Mouse (Mus musculus): Measurements from ENCODE around the gene Zc3h18.

The Zc3h18 gene

DNA sequence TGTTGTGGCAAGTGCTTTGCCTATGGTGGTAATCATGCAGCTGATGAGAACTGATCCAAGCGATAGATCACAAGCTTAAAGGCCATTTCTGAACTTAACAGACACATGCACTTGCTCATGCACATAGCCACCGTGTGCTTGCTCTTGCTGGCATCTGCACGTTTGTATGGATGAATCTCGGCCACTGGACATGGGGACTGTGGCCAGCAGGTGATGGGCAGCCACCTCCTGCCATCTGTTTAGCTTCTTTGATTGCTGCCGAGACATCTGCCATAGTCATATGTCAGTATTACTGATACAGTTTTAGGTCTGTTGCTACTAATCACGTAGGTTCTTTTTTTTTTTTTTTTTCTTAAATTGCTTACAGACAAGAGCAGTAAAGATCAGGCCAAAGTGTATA, 18.9 kb downstream of the Zc3h18 start:
- DNase-seq = peak; percentile 45 to 54

DNA sequence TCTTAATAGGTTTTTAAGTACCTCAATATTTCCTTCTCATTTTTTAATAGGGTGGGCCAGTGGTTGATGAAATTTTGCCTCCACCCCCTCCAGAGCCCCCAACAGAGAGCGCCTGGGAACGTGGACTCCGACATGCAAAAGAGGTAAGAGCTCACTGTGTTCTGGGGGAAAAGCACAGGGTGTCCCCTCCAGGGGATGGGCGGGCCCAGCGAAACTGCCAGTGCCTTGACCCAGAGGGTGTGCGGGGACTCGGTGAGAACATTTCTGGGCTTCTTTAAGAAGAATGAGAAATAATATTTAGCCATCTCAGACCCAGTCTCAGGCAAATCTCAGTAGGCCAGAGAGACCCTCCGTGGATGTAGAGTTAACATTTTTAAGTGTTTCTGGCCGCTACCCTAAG, 21.8 kb downstream of the Zc3h18 start:
- DNase-seq = no peak

DNA sequence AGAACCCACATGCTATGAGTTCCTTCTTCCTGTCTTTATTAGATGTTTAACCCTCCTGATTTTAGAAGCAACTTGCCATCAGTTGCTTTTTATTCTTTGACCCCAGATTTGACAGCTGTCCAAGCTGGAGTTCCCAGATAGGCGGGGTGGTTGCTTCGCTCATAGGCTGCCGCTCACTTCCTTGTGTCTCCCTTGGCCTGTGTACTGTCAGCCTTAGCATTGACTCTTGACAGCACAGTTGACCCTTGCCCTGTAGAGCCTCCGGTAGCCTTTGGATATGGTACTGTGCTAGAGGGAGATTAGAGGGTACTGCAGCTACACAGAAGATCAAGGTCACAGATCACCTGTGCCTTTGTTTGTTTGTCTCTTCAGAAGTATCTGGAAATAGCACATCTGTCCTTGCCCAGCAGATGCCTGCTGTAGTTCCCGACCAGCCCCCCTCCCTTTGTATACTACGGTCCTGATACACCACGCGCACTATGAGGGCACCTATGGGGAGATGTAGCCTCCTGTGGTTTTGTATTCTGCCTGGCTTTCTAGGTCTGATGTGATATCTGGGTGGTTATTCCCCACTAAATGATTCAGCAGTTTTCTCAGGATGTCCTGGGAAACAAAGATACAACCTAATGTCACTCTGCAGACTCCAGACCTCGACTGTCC, 28.9 kb downstream of the Zc3h18 start:
- no peak for DNase-seq

GRCm38 (mm10) chr8:122407678-122408077, 31.3 kb downstream of the Zc3h18 start:
- DNase-seq = no peak

GRCm38 (mm10) chr8:122414311-122414710, 37.9 kb downstream of the Zc3h18 start:
- no peak for DNase-seq

DNA sequence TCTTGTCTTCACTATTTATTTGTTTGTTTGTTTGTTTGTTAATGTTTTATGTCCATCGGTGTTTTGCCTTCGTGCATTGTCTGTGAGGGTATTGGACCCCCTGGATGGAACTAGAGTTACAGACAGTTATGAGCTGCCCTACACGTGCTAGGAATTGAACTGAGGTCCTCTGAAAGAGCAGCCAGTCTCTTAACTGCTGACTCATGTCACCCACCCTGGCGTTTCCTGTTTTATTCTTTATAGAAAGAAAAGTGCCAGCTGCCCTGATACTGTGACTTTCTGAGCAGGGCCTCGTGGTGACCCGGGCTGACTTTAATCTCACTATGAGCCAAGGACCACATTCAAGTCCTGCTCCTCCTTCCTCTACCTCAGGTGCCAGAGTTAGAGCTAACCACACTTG, 39.1 kb downstream of the Zc3h18 start:
- DNase-seq = no peak

DNA sequence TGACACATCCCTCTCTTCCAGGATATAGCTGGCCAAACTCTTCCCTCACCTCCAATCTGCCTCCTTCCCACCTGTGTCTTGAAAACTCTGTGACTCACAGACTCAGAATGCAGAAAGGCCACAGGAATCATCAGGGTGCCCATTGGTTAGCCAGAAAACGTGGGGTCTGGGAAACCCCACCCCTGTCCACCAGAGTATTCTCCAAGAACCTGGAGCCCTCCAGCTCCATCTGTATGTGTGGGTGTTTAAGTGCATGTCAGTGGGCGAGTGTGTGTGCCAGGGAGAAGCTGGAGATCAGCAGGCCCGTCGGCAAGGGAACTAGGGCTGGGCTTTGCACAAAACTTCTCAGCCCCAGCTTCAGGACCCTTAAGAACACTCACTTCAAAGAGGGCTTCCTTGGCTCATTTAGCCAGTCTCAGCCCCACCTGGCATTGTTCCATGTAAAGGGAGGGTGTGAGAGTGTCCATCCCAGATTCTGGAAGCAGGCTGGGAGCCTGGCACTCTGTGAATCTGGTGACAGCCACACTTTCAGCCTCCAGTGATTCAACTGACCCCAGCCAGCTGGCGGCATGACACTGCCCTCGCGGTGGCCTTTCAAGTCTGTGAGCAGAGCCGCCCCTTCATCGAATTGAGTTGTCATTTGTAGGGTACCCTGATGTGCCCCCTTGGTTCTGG, 43.6 kb downstream of the Zc3h18 start:
- DNase-seq = peak in 1 of 2 experiments; percentile 32

DNA sequence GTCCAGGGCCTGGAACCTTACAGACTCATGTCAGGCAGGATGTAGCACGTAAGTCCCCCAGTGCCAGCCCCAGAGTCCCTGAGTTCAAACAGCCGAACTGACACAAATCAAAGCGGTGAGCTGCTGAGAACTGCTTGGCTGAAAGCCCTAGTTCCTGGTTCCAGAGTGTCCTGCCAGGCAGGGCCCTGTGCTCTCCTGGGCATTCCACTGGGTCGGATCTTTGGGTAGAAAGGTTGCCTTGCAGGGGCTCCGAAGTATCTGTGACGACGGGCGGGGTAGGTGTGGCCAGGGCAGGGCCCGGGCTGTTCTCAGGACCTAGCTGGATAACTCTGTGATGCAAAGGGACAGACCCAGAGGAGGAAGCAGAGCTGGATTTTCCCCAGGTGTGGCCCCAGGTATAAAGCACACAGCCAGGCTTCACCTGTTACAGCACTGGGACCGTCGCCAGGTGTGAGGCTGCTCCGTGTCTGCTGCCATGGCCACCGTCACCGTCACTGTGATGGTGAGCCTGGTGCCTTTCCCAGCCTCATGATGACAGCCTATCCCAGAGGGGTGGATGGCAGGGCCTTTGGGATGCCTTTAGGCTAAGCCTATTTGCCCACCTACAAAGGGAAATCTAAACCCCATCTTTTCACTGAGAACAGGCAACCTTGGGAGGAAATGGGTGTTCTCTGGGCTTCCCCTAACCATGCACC, 45.1 kb downstream of the Zc3h18 start, which contains the start of gene Il17c:
Gene Il17c, plus strand, starts transcription at position 645 of the 695 bp plus-strand sequence.
- peak in 1 of 2 experiments; percentile 44 for DNase-seq

DNA sequence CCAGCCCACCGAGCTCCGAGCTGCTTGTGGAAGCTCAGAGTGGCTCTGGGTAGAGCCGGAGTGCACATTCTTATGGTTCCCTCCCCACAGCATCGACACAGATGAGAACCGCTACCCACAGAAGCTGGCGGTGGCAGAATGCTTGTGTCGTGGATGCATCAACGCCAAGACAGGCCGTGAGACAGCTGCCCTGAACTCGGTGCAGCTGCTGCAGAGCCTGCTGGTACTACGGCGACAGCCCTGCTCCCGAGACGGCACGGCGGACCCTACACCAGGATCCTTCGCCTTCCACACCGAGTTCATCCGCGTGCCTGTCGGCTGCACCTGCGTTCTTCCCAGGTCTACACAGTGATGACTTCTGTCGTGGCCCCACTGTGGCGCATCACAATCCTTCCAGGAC, 46.8 kb downstream of the Zc3h18 start:
- DNase-seq = no peak

GRCm38 (mm10) chr8:122423659-122424058, 47.2 kb downstream of the Zc3h18 start:
- DNase-seq = no peak

DNA sequence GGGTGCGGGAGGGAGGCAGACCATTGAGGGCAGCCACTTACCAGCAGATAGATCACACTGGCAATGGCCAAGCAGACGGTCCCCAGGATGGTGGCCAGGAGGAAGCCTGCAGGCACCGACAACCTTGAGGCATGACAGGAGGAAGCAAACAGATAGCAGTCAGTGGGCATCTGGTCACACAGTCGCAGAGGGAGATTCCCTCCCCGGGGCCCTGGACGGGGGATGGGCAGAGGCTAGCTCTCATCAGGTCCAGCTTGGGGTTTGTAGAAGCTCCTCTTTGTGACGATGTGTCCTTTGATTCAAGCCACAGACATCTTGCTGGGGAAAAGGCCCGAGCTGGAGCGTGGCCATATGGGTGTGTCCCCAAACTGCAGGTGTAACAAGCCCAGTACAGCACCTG, 49.7 kb downstream of the Zc3h18 start:
- DNase-seq = no peak

GRCm38 (mm10) chr8:122427607-122428006, 51.2 kb downstream of the Zc3h18 start:
- DNase-seq = no peak

DNA sequence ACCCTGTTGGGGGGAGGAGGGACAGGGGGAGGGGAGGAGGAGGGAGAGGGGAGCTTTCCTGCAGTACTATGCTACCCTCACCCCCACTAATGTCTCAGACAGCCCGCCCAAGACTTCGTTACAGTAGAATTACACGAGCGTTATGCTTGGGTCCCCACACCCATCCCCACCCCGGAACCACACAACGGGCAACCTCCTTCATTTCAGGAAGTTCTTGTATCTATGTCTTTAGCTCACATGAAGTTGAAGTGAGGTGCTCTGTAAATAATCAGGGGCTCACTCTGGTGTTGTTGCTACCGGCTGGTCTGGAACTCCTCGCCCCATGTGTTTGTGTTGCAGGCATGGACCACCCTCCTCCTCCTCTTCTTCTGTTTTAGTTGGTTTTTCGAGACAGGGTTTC, 51.8 kb downstream of the Zc3h18 start:
- no peak for DNase-seq

GRCm38 (mm10) chr8:122430058-122430636, 53.7 kb downstream of the Zc3h18 start:
- no peak for DNase-seq

GRCm38 (mm10) chr8:122430646-122431045, 54.2 kb downstream of the Zc3h18 start:
- DNase-seq = no peak

DNA sequence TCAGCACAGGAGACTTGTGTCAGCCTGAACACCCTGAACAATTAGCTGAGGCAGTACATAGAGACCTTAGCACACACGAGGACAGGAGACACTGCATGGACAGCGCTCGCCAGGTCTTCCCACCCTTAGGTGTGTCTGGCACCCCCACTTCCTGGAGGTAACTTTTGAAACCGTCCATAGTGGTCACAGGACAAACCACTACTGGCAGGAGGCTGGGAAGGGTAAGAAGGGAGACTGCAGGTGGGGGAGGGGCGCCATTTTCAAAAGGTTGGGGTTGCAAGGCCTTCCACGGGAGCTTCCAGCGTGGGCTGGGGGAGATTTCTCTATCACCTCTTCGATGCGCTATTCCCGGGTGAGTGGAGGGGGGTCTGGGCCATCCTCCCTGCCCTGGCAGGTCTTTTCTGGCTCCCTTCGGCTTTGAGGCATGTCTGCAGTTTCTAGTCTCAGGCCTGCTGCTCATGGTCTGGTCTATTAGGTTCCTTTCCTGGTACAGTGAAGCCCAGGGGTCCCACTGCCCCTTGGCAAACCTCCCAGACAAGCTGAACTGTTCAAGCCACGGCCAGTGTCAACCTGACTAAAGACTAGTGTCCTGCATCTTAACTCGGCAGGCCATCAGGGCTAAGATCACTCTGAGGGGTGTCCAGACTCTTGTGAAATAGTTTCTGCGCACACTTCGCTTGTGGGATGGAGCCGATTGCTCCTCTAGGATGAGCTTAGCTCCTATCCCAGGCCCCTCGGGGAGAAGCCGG, 55.5 kb downstream of the Zc3h18 start:
- DNase-seq = no peak

- no peak for DNase-seq
Observed at GRCm38 (mm10) chr8:122432443-122433268, 56.2 kb downstream of the Zc3h18 start, which contains the start of gene Cyba. TSS of gene Cyba (minus strand) at chr8:122432930.

DNA sequence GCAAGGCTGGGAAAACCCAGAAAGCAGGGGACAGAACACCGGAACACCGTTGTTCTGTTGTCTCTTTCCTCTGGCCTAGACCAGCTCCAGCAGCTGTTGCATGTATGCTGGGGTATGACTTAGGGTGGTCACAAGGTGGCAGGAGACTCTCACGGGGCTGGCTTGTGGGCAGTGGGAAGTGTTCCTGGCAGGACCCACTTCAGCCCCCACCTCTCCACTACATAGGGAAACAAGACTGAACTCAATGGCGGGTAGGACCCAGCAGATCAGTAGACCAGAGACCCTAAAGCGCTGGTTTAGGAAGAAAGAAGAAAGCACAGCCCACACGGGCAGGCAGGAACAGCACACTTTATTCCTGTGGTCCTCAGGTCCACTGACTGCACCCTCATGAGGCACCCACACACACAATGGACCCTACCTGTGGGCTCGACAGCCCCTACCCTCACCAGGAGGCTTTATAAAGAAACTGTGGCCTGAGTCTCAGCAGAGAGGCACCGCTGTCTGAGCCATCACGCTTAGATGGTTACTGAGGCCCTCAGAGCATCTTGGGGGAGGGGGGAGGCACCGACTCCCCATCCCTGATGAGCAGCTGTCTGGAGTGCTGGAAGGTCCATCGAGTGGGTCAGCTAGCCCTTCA, 57.0 kb downstream of the Zc3h18 start:
- DNase-seq = no peak

DNA sequence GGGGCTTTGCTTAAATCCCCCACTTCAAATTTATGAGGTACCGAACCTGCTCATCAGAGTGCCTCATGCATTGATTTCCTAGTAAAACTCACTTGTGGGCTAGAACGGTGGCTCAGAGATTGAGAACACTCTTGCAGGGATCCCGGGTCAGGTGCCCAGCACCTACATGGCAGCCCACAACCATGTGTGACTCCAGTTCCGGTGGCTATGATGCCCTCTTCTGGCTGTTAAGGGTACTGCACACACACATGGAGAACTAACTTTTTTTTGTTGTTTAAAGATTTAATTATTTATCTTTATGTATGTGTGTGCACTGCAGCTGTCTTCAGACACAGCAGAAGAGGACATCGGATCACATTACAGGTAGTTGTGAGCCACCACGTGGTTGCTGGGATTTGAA, 59.0 kb downstream of the Zc3h18 start:
- DNase-seq = no peak

DNA sequence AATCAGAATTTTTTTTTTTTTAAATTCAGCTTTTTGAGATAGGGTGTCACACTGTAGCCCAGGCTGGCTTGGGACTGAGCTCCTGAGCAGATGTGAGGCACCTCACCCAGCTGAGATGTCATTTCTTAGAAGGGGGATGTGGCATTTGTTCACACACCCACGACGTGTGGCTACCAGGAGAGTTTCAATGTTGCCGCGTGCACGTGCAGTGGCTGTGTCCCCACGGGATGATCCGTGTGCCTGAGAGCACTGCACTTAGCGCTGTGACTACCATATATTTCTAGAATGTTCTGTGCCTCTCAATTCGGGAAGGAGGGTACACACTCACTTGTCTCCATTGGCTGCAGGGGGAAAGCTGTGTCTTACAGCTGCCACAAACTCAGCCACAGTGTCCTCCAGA, 59.7 kb downstream of the Zc3h18 start:
- DNase-seq = no peak

DNA sequence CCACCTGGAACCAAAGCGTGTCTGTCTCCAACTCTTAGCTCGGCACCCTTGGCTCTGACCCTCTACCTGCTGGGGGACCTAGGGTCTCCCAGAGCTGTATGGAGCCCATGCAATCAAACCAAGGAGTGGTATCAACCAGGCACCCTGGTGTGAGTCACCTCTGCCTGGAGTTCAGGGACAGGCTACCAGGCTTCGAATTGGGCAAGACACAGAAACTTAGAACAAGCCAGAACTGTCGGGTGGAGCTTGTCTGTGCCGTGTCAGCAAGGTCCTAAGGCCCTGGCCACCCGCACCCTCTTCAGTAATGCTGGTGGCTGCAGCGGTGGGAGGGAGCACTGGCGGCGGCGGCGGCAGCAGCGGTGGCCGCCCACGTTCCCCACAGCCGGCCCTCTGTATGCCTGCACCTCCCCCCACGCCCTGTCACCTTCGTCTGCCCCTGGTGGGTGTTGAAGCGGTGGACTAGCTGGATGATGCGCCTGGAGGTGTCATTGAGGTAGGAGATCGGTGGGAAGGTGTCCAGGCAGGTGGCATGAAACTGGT, 60.2 kb downstream of the Zc3h18 start:
- no peak for DNase-seq

All from cerebellum, postnatal 36 days (tissue).